8 mouse cellular contexts compared by ENCODE assay signal in the genomic region with DNA sequence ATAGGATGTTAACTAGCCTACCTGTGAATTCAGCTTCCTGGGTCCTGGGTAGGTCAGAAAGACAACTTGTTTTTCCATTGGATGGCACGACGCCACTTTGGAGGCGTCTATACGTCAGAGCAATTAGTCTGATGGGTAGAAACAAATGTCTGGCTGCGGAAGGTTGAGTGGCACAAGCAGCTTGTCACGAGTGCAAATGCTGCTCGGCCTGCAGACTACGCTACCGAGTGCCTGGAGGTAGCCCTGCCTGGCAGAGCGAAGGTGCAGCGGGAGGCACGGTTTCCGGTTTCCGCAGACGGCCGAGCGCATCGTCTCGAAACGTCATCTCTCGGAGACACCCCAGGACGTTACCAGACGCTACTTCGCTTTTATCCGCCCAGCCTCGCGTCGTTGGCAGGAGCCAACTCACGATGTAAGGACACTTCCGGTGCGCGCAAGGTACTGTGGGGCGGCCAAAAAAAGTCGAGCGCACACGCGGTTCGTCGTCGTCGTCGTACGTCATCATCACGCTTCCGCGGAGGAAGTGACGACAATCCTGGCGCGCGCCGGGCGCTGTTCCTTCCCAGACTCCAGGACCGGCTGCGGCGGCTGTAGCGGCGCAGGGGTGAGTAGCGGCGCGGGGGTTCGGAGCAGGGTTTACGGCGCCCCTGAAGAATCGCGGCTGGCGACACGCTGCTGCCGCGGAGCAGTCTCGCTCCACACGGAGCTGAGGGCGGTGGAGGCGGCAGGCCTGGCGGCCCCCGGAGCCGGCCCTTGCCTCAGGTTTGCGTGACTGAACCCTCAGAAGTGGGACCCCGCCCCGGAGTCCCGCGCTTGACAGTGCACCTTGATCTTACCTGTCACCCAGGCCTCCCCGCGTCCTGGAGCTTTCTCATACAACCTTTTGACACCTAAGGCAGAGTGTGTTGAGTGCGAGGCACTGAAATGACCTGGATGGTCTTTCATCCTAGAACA. TPM values are rescaled to one million over a fixed set of nuclear protein-coding genes. Genes with fewer than 3 reads are reported as not detected.
DNase-seq lines count a peak whose midpoint lies in the region; ATAC-seq and TF ChIP-seq lines count a peak whose summit lies in the region.

A gene (plus strand): TSS at position 517 of the 954 bp plus-strand sequence.

- WGBS in embryonic facial prominence, embryonic 13.5 days = under 1% methylated on average over 84 of the region's 84 CpGs
- WGBS in kidney, adult 2 months = under 1% methylated on average over 84 of the region's 84 CpGs
- WGBS in limb, embryonic 12.5 days = under 1% methylated on average over 84 of the region's 84 CpGs
- WGBS in midbrain, embryonic 15.5 days = under 1% methylated on average over 84 of the region's 84 CpGs
- under 1% methylated on average over 84 of the region's 84 CpGs for WGBS in spleen, adult 2 months

- H3K36me3 ChIP-seq in embryonic facial prominence, embryonic 13.5 days = peaks cover 51% of the 10 kb centered on the region
- no peaks in the 10 kb centered on the region; the same call in none of the 2 replicates for H3K36me3 ChIP-seq in kidney, adult 2 months (ENCODE audit: control insufficient read depth, insufficient read depth, low read length)
- peaks cover 48% of the 10 kb centered on the region for H3K36me3 ChIP-seq in limb, embryonic 12.5 days
- peaks cover 25% of the 10 kb centered on the region for H3K36me3 ChIP-seq in midbrain, embryonic 15.5 days (replicated peaks)
- peaks cover 8% of the 10 kb centered on the region for H3K36me3 ChIP-seq in spleen, adult 2 months (ENCODE audit: control insufficient read depth, insufficient read depth, low read length)

- peak; percentile 99 for ATAC-seq in embryonic facial prominence, embryonic 13.5 days (ENCODE audit: insufficient number of reproducible peaks, insufficient read depth, low FRiP score, low TSS enrichment, low read depth)
- peak; percentile 100 for ATAC-seq in limb, embryonic 12.5 days (ENCODE audit: insufficient number of reproducible peaks, insufficient read depth, low FRiP score, low TSS enrichment, low read depth)
- peak; percentile 100 for ATAC-seq in midbrain, embryonic 15.5 days (replicated peaks)

- H3K27me3 ChIP-seq in embryonic facial prominence, embryonic 13.5 days = no peaks in the 10 kb centered on the region
- H3K27me3 ChIP-seq in kidney, adult 2 months (replicated peaks; ENCODE audit: control insufficient read depth, insufficient read depth, low read length) = no peaks in the 10 kb centered on the region
- no peaks in the 10 kb centered on the region for H3K27me3 ChIP-seq in limb, embryonic 12.5 days
- H3K27me3 ChIP-seq in midbrain, embryonic 15.5 days (replicated peaks) = no peaks in the 10 kb centered on the region
- H3K27me3 ChIP-seq in spleen, adult 2 months (ENCODE audit: control insufficient read depth, insufficient read depth, low read length) = no peaks in the 10 kb centered on the region

- H3K4me2 ChIP-seq in embryonic facial prominence, embryonic 13.5 days = peak within 1 kb of the TSS; percentile 72
- H3K4me2 ChIP-seq in limb, embryonic 12.5 days = peak within 1 kb of the TSS; percentile 85
- H3K4me2 ChIP-seq in midbrain, embryonic 15.5 days = peak within 1 kb of the TSS; percentile 60

- H3K27ac ChIP-seq in embryonic facial prominence, embryonic 13.5 days = peak within 1 kb of the TSS; percentile 95
- H3K27ac ChIP-seq in kidney, adult 2 months (ENCODE audit: insufficient read depth, low read depth, low read length) = peak within 1 kb of the TSS; percentile 79
- peak within 1 kb of the TSS; percentile 87 for H3K27ac ChIP-seq in limb, embryonic 12.5 days
- H3K27ac ChIP-seq in midbrain, embryonic 15.5 days = peak within 1 kb of the TSS; percentile 88
- peak within 1 kb of the TSS; percentile 94 for H3K27ac ChIP-seq in spleen, adult 2 months (ENCODE audit: insufficient read depth, low read length)

- peak within 1 kb of the TSS; percentile 91 for H3K9ac ChIP-seq in embryonic facial prominence, embryonic 13.5 days
- H3K9ac ChIP-seq in limb, embryonic 12.5 days (replicated peaks) = peak within 1 kb of the TSS; percentile 81
- peak within 1 kb of the TSS; percentile 74 for H3K9ac ChIP-seq in midbrain, embryonic 15.5 days

- H3K9me3 ChIP-seq in embryonic facial prominence, embryonic 13.5 days = no peaks in the 10 kb centered on the region
- H3K9me3 ChIP-seq in limb, embryonic 12.5 days = no peaks in the 10 kb centered on the region
- H3K9me3 ChIP-seq in midbrain, embryonic 15.5 days = no peaks in the 10 kb centered on the region

- no peak for TF ChIP-seq CTCF in kidney, adult 2 months (conservative IDR thresholded peaks at IDR 0.05; ENCODE audit: insufficient read depth, insufficient read length, low read depth, low read length)
- no peak for TF ChIP-seq CTCF in spleen, adult 2 months (IDR thresholded peaks at IDR 0.05; ENCODE audit: extremely low read depth, insufficient read depth, insufficient read length, insufficient replicate concordance)

- DNase-seq in 3134 (ENCODE audit: extremely low read depth, insufficient read length, low spot score) = peak; percentile 95
- peak; percentile 95 to 96 for DNase-seq in adrenal gland, postnatal 36 days
- DNase-seq in heart, adult 18-20 months = peak; percentile 95 to 98
- peak; percentile 98 for DNase-seq in kidney, adult 2 months
- peak; percentile 94 to 99 for DNase-seq in spleen, adult 2 months (ENCODE audit: low read depth in 1 of 2, low spot score in 2 of 2)

- H3K4me1 ChIP-seq in embryonic facial prominence, embryonic 13.5 days = peaks cover 5% of the 10 kb centered on the region; the same call in 1 of the 2 replicates
- H3K4me1 ChIP-seq in kidney, adult 2 months (ENCODE audit: control insufficient read depth, insufficient read depth, low read length) = peaks cover 2% of the 10 kb centered on the region; the same call in 1 of the 2 replicates
- H3K4me1 ChIP-seq in limb, embryonic 12.5 days (replicated peaks) = peaks cover 8% of the 10 kb centered on the region; the same call in 1 of the 2 replicates
- peaks cover 13% of the 10 kb centered on the region for H3K4me1 ChIP-seq in midbrain, embryonic 15.5 days
- H3K4me1 ChIP-seq in spleen, adult 2 months (ENCODE audit: control insufficient read depth, insufficient read depth, insufficient read length) = peaks cover 4% of the 10 kb centered on the region; the same call in 1 of the 2 replicates

- peak within 1 kb of the TSS; percentile 97 for H3K4me3 ChIP-seq in embryonic facial prominence, embryonic 13.5 days
- peak within 1 kb of the TSS; percentile 79 for H3K4me3 ChIP-seq in kidney, adult 2 months (ENCODE audit: insufficient read depth, low read depth, low read length)
- peak within 1 kb of the TSS; percentile 99 for H3K4me3 ChIP-seq in limb, embryonic 12.5 days (replicated peaks)
- peak within 1 kb of the TSS; percentile 93 for H3K4me3 ChIP-seq in midbrain, embryonic 15.5 days
- peak within 1 kb of the TSS; percentile 82 for H3K4me3 ChIP-seq in spleen, adult 2 months (ENCODE audit: extremely low read depth, insufficient read depth, insufficient read length)

- peak; percentile 54 for TF ChIP-seq POLR2A in kidney, adult 2 months (IDR thresholded peaks at IDR 0.05; ENCODE audit: low read depth, low read length)
- peak; percentile 90 for TF ChIP-seq POLR2A in spleen, adult 2 months (IDR thresholded peaks at IDR 0.05; ENCODE audit: low read depth, low read length)

RNA-seq across cellular contexts. Expression of the gene that starts here (rescaled TPM):
- total RNA-seq in adrenal gland, postnatal 36 days (2021) = 10 to 100 TPM; 42.5 to 52.6 TPM
- polyA plus RNA-seq in embryonic facial prominence, embryonic 13.5 days (2015; fragmentation: Nextera tagmentation; extraction: Ambion mirVana) = 73.9 and 76.4 TPM in 2 replicates
- total RNA-seq in heart, adult 18-20 months (2021) = 10 to 100 TPM; 26.4 to 26.7 TPM
- polyA plus RNA-seq in kidney, adult 2 months (2012; rRNA removed) = 19.2 and 24.8 TPM in 2 replicates
- polyA plus RNA-seq in limb, embryonic 12.5 days (2016; fragmentation: Nextera tagmentation; extraction: Ambion mirVana) = 78.4 and 82.4 TPM in 2 replicates
- 54.6 and 56.2 TPM in 2 replicates for polyA plus RNA-seq in midbrain, embryonic 15.5 days (2015; fragmentation: Nextera tagmentation; extraction: Ambion mirVana)
- polyA plus RNA-seq in spleen, adult 2 months (2012; rRNA removed) = 25.8 and 27.8 TPM in 2 replicates

Comparison
In these comparisons a context has a peak if more than half of its experiments do, and no peak if none do; other contexts are left out.
1. Peak in every context shown above with its lines: DNase-seq, ATAC-seq, H3K4me3 ChIP-seq and H3K27ac ChIP-seq.